Mouse (Mus musculus) gastrocnemius, postnatal 14 days (tissue): ENCODE data around the gene Vmn2r99. TPM values are rescaled to one million over a fixed set of nuclear protein-coding genes. Genes with fewer than 3 reads are reported as not detected.

Experiments used
- DNase-seq: peaks from one replicate; pipeline ENCODE4 v3.0.0; 2021; ENCODE audit warnings: mixed read lengths
- intact Hi-C: fragments of 180-260 bp; cut with DNase I; formaldehyde crosslinking; loops from one replicate; pipeline ENCODE4 v1.15.1; 2025; ENCODE audit warnings: low total_unique reads
- long read RNA-seq, 2 experiments: library from polyadenylated mRNA; stranded (forward); transcript quantifications; one replicate each; pipeline ENCODE4 v2.0.0; 2021
- total RNA-seq, 2 experiments: library from RNA; stranded (reverse); gene quantifications; 2 replicates each; pipeline ENCODE4 v1.2.3; 2021

Vmn2r99 gene
- not detected for total RNA-seq
- long read RNA-seq, experiment 1, result 0 reads
- long read RNA-seq, experiment 2, result 0 reads

GRCm38 (mm10) chr17:19361649-19362048, at the start of gene Vmn2r99:
Vmn2r99 (plus strand) TSS chr17:19361949.
- intact Hi-C loops, result no loop called here
- DNase-seq, result no peak

- intact Hi-C loops, result no loop called here
These were observed 75.9 kb downstream of the Vmn2r99 start for GRCm38 (mm10) chr17:19437623-19438022.

DNA sequence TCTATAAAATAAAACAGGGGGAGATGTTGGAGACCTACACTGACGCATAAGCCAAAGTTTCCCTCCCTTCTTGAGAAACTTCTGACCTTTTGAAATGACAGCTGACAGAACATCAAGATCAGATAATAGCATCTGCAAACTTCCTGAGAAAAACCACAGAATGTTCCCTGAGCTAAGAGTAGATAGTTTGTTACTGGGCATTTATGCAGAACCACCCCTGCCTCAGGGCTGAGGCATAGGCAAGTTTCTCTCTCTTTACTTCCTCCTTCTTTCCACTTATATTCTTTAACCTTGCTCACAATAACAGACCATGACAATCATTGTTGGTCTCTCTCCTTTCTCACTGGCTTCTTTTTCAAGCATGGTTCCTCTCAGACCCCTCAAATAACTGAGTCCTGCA, 83.2 kb downstream of the Vmn2r99 start:
- intact Hi-C loops, result no loop called here
- no peak for DNase-seq

More at GRCm38 (mm10) chr17:19437623-19438022, 75.9 kb downstream of the Vmn2r99 start:
- DNase-seq, result no peak

Other genes with a start within 250 kb of the Vmn2r99 start
- not detected for gene Vmn2r100, start 142.8 kb downstream of the Vmn2r99 start, total RNA-seq
- not detected for gene Vmn2r101, start 215.3 kb downstream of the Vmn2r99 start, total RNA-seq